Mouse (Mus musculus): ENCODE data around the gene Rrad.
"Not testable (repeated sequence)": the region's sequence is repeated elsewhere in the genome, so short reads cannot be mapped to it uniquely, and the experiment has no call there.

Gene Rrad

DNA sequence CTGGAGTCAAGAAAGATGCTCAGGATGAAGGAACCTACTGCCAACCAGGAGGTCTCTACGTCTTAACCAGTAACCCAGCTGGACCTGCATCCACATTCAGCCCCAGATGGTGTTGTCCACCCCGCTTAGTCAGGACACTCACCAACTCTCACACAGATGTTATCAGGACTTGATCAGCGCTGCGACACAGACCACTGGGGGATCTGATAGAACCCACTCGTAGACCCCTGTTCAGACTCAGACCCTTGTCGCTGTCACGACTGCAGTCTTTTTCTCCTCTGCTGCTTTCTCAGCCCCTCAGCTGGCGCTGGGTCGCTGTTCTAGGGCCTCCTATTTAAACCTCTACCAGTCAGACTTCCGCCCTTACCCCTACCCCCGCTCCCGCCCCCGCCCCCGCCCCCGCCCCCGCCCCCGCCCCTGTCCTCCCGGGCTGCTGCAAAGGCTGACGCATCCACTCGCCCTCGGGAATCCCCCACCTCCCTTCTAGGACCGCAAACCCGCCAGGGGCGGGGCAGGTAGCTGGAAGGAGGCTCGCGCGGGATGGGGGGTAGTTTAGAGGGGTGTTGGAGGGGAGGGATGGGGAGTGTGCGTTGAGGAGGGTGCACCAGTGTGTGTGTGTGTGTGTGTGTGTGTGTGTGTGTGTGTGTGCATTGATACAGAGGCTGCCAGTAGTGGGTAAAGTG, at the start of gene Rrad:
TSS of gene Rrad (minus strand) at position 347 of the 683 bp plus-strand sequence.
- peak; percentile 29 for DNase-seq

DNA sequence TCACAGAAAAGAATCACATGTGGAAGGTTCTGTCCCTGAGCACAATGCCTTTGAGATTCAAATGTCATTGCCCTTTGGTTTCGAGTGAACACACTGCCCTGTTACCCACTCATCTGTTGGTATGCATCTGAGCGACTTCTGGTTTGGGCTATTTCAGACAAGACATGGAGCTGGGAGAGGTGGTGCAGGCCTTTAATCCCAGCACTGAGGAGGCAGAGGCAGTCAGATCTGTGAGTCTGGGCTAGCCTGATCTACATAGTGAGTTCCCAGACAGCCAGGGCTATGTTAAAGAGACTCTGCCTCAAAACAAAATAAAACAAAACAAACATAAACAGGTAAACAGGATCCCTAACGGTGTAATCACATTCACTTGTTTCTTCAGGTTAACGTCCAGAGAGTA, 24.5 kb upstream of the Rrad start:
- DNase-seq = no peak

DNA sequence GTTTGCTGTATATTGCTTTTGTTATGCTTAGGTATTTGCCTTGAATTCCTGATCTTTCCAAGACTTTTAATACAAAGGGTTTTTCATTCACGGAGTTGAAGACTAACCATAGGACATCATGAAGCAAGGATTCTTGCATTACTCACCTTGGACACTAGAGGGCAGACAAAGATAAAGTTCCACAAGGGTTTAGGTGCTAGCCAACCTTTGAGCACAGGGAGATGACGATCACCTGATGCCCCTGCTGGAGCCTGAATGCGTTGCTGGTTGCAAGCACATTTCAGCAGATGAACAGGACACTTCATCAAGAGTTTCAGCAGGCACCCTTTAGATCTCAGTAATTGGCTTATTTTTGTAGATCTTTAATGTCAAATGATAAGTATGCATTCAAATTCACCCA, 23.9 kb upstream of the Rrad start:
- DNase-seq = peak; percentile 68

DNA sequence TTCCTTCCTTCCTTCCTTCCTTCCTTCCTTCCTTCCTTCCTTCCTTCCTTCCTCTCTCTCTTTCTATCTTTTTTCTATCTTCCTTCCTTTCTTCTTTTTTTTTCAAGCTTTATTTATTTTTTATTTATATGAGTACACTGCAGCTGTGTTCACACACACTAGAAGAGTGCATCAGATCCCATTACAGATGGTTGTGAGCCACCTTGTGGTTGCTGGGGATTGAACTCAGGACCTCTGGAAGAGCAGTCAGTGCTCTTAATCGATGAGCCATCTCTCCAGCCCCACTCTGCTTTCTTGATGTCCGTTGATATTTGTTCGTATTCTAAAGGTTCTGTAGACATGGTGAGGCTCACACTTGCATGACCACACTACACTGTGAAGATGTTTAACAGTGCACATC, 13.1 kb upstream of the Rrad start:
- DNase-seq = not testable (repeated sequence)

DNA sequence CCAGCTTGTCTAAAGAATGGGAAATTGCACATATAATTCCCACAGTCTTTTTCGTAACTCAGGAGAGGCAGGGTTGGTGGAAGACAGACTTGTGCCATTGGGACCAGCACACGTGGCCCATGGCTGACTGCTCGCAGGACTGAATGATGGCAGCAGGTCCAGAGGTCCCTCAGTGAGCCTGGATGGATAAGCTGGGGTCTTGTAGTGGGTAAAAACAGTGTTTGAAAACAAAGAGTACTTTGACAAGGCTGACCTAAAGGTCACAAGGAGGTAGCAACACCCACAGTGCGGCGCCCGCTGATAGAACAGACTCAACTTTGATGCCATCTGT, 11.2 kb upstream of the Rrad start:
- no peak for DNase-seq

DNA sequence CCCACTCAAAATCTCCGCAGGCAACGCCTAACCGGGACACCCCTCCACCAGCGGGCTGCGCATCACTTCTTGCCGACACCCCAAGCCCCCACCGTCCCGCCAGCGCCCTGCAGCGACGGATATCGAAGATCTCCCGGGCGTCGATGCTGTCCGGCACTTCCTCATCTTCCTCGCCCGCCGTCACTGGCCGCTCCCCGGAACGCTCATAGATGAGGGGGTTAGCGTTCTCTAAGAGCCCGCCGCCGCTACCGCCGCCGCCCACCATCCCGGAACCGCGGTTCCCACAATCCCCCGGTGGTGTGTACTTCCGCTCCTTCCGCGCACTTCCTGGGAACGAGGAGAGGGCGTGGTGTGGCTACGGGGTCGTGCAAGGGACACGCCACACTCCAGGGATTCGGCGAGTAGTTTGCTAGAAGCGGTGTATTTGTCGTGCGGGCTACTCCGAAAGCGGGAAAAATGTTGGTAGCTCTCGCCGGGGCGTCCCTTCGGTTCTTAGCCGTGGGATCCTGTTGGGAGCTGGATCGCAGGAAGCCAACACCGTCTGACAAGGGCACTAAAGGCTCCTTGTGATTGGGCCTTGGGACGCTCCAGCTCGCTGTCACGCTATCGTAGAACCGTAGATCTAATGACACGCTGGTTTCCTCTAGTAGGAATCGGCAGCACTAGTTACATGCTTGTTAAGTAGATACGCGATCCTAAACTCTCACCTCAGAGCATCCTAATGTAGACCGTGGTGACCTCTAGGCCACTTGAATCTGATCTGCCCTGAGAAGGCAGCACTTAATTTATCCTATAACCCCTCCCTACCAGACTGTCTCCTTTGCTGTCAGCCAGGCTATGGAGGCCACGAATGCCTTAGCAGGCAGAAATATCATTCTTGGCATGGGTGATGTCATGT, 10.5 kb upstream of the Rrad start, which contains the start of gene Ciao2b:
TSS of gene Ciao2b (minus strand) at position 540 of the 898 bp plus-strand sequence.
- DNase-seq = peak; percentile 87

DNA sequence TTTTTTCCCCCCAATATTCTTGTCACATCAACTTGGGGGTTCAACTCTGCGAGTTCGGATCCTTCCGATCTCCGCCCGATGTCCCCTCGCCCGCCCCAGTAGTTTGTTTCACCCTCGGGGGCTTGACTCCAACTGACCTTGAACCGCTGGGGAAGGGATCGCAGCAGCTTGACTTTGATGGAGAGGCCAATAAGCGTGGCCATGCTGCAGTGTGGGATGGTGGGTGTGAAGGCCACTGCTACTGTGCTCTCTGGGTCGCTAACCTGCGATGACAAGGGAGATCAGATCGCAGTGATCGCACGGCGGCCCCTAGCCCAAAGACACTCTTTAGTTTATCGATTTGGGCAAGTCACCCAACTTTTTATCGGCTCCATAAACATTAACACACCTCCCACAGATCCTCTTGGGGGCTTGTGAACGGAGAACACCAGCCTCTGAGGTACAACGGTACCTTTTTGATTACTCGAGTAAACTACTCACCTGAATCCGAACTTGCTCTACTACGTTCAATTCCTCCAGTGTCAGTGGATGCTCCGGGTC, 9.8 kb upstream of the Rrad start:
- no peak for DNase-seq

DNA sequence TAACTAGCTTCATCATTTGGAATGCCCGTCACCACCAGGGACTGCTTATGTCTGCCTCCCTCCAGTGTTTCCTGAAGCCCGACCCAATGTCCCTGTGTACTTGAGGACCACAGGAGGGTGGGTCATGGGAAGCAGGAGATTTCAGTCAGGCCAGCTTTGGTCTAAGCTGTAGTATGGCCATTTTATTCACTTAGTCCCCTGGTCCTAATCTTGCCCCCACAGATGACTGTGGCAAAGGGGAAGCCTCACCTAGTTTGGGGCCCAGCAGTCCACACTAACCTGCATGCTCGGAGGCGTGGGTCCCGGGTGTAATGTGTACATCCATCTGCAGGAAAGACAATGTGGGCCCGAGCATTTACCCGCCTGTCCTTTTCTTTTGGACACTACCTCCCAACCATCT, 9.1 kb upstream of the Rrad start:
- DNase-seq = peak; percentile 1

DNA sequence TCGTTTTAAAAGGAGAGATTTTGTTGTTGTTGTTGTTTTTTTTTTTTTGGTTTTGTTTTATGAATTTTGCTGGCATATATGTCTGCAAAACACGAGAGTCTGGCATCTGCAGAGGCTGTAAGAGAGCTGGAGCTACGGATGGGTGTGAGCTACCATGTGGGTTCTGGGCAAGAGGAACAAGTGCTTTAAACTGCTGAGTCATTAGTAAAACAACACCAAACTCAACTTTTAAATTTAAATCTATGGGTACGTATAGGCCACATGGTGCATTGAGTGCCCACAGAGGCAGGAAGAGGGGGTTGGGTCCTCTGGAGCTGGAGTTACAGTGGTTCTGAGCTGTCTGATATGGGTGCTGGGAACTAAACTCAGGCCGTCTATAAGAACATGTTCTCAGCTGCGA, 6.9 kb upstream of the Rrad start:
- no peak for DNase-seq

DNA sequence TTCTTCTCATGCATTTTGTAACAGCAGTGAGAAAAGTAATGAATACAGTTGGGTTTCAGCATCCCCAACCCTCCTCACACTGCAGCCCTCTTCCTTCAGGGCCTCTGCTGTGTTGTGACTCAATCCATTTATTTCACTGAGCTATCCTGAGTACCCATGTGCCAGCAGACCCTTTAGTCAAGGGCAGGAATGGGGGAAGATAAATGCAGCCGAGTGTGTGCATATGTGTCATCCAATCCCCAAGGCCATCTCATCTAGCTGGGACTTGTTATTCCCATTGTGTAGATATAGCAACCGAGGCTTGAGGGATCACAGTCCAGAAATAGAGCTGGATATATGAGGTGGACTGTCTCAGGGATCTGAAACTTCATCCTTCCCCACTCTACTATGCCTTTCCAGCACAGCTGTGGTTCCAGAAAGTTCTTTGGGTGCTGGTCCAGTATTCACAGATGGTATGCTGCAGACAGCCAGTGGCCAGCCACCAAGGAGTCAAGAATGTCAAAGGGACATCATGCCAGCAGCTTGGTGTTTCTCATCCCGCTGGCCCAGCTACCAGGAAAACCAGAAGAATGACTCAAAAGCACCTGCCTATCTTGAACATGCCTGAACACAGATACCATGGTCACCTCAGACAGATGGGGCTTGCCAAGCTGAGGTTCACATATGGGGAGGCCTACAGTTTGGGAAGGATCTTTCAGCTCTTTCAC, 4.0 kb upstream of the Rrad start:
- no peak for DNase-seq

DNA sequence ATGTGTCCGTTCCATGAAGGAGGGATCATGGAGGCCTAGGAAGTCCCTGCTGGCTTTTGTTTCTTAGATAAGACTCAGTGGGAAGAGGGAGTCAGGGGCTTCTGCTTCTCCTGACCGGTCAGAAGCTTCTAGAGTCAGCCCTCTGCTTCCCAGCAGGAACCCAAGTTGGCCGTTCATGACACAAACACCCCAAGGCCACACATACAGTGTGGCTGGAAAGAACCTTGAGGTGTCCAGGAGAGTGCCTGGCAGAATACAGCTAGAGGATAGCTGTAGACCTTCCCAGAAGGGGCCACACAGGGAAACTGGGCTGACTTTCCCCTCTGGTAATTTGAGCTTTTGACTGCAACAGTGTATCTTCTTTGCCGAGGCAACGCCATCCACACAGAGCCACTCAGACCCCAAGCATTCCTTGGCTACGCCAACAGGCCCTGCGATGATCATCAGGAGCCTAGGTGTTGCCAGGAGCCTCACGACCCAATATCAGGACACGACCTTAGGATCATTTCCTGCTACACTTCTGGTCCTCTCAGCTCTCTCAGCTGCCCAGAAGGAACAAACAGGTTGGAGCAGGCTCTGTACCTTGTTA, 2.1 kb upstream of the Rrad start:
- DNase-seq = no peak

DNA sequence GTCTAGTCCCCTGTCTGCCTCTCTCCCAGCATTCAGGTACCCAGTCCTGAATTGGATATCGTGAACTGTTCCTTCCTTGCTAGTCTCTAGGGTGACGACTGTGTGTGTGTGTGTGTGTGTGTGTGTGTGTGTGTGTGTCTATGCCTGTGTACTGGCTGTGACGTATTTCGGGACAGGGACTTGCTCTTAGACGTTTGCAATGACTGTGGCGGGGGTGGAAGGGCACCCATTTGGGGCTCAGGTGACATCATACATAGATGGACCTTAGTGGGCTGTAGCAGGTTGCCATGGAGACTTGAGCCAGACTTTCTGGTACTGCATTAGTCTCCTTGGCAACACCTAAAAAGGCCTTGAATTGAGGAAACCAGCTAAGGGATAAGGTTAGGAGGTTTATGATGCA, 1.4 kb upstream of the Rrad start:
- peak; percentile 32 for DNase-seq

DNA sequence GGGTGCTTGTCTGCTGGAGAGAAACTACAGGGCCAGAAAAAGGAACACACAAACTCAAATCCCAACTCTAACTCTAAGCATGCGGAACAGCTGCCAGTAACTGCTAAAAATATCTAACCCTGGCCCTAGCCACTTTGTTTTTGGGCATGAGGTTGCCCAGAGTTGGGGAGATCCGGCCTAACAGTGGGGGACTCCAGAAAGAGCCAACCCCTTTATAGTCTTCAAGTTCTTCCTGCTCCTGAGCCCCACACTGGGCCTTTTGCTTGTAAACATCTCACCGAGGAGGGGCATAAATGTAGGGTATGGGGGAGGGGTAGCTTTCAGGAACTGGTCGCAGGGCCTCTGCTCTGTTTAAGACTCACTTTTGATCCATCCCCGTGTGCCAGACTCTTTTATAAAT, 848 bp upstream of the Rrad start:
- no peak for DNase-seq

DNA sequence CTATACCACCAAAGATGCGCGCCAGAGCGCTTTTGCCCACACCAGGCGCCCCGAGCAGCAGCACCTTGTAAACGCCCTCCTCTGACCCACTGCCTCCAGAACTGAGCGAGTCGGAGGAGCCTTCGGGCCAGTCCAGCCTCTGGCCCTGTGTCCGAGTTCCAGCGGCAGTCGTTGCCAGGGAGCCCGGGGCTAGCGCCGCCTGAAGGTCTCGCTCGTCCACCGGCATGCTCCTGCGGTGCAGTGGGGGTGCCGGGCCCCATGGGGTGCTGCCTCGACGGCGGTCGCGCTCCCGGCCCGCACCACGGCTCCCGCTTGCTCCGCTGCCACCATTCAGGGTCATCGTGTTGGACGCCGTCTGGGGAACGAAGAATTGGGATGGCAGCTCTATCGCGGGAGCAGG, 553 bp downstream of the Rrad start:
- DNase-seq = no peak

DNA sequence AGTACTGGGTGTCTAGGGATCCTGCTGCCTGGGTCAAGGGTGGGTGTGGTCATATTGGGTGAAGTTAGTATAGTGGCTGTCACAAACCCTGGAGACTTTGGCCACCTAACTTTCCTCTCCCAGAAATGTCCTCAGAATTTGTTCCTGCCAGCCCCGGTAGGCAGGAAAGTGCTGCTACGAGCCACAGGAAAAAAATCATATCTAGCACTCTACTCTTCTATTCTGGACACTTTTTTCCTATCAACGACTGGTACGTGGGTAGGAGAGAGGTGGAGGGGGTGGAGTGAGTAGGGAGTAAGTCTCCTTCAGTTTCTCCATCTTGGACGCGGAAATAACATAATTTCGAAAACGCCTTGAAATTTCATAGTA, 1.0 kb downstream of the Rrad start:
- no peak for DNase-seq

DNA sequence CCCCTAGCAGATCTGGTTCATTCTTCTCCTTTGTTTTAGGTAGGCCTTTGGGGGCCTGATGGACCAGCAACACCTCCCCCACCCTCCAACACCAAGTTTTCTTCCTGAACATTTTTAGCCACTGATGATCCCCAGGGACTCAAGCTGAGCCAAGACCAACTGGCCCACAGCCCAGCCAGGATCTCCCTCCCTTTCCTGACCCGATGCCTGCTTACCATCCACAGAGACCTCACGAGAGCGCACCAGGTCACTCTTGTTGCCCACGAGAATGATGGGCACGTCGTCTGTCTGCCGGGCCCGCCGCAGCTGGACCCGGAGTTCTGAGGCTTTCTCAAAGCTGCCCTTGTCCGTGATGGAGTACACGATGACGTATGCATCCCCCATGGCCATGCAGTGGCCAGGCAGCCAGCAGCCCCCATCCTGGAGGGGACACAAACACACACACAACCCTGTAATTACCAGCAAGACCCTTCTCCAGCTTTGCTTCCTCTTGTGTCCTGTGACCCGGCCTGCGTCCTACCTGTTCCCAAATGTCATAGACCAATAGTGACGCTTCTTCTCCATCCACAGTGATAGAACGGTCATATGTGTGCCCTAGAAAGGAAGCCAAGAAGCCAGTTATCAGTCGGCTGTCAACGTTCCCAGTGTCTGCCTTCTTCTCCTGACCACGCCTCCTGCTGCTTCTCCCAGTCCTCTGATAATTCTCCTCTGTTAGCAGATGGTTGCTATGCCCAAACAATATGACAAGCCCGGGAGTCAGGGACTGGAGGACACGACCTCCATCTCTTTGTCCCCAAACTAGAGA, 1.6 kb downstream of the Rrad start:
- no peak for DNase-seq

DNA sequence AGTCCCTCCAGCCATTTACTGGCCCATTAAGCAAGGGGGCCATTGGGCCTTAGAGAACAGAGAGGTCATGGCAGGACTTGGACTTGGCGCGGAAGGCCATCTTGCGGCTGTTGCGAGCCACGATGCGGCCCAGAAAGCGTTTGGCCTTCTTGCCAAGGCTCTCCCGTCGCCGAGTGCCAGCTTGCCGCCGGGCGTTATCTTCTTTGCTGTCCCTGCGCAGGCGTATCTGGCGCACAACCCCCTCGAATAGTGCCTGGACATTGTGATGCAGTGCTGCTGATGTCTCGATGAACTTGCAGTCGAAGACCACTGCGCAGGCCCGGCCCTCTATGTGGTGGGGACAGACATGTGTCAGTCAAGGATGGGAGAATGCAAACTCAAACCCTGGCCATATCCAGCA, 2.7 kb downstream of the Rrad start:
- no peak for DNase-seq

DNA sequence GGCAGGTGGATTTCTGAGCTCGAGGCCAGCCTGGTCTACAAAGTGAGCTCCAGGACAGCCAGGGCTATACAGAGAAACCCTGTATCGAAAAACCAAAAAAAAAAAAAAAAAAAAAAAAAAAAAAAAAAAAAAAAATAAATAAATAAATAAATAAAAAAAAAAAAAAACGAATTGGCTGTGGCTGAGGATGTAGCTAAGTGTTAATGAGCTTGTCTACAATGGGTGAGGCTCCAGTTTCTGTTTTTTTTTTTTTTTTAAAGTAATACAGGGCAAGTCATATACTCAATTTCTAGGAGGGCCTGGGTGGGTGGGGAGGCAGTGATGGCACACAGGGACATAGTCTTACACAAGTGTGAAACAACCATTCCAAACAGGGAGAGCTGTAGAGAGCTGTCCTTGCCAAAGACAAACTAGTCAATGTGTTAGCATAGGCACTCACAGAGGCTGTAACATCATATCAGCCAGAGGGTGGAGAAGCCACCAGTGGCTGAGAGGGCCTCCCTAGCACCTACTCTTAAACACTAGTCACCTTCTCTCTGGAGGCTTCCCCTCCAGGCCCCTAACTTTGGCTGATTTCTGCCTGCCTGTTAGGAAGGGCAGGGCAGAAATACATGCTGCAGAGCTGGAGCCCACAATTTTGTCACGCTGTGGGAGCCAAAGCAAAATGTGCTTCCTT, 3.9 kb downstream of the Rrad start:
- no peak for DNase-seq

DNA sequence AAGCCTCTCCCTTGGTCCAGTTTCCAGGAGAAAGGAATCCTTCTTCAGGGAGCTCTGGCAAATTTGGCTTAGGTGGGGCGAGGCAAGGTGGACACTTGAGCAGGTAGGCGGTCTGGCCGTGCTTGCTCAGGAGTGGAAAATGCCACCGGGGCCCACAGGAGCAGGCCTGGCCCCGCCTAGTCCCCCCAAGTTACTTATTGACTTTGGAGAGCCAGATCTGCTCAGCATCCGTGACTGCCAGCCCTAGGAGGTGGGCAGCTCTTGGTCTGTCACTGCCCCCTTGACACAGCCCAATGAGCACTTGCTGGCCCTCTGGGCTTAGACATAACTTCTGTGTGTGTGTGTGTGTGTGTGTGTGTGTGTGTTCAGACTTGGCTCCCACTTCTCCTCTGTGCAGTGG, 7.0 kb downstream of the Rrad start, which contains the start of gene Cdh16:
TSS of gene Cdh16 (minus strand) at position 236 of the 400 bp plus-strand sequence.
- DNase-seq = no peak

DNA sequence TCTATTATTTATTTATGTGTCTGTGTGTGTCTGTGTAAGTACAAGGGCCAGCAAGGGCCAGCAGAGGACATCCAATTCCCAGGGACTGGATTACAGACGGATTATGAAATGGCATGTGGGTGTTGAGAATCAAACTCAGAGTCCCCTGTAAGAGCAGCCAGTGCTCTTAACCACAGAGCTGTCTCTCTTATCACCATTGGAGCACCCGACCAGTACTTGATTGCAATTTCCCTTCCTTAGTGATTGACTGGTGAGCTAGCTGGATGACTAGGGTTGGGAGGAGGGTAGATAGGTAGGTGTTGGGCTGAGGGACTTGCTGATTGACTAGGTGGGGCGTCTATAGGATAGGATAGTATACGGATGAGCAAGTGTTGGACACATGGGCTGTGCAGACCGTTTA, 10.4 kb downstream of the Rrad start:
- no peak for DNase-seq

DNA sequence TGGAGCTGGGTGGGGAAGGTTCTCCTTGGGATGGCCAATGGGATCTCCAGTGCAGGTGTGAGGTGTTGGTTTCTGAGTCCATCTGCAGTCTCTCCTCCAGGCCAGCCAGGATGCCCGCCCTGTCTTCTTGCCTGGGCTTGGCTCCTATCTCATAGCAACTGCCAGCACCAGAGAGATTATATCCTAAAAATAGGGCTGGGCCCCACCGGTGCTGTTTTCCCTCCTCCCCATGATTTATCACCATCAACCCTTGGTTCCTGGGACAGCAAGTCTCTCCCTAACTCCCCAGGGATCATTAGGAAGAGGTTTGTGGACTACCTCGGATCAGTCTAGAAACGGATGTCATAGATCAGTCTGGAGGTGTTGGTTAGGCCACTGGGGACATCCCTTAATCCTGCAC, 18.0 kb downstream of the Rrad start:
- no peak for DNase-seq

DNA sequence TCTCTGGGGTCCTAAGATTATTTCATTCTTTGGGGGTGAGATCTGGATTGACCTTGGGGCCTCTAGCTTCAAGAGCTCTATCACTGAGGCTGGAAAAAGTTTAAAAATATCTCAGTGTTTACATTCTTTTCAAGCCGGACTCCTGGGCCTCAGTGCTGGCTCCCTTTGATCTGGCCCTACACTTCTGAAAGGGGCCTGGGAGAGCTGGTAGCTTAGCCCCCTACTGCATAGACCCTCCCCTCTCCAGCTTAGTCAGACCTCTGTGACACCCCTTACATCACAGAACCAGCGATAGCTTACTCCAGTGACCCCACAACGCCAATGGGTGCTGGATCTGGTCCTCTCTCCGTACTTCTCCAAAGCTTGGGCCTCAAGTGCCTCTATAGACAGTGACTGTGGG, 19.5 kb downstream of the Rrad start:
- no peak for DNase-seq
